14 mouse cellular contexts compared by ENCODE assay signal in genomic region chr13:59363428-59363827, GRCm38 (mm10).
DNase-seq lines count a peak whose midpoint lies in the region.
"Had no signal": no experiment of that assay in that cellular context is flagged by ENCODE, and none has a peak within 500 bp of the region (broad histone marks: within the 10 kb centered on the region; RNA-seq: fewer than 3 reads in every experiment).

No protein-coding gene starts in this region.

- intact Hi-C loops in left cerebral cortex, postnatal 10 days (cut with DNase I): loop anchor here (10.0 kb wide), 1 partner anchor 559 kb away; the partner anchor contains the start of gene Ntrk2

- DNase-seq in left cerebral cortex, postnatal 10 days (ENCODE audit: extremely low spot score in 1 of 2, low spot score in 2 of 2): peak; percentile 34 to 57
- no peak for DNase-seq in left cerebral cortex, adult 11 months (ENCODE audit: low spot score)
- peak; percentile 65 for DNase-seq in right cerebral cortex, postnatal 14 days
- no peak for DNase-seq in right cerebral cortex, postnatal 36 days (ENCODE audit: low spot score in 2 of 2)
- peak; percentile 80 for DNase-seq in R1 (ENCODE audit: low read depth, low spot score)
- DNase-seq in layer of hippocampus, postnatal 14 days (ENCODE audit: low spot score in 2 of 2): peak; percentile 26 to 36
- no peak for DNase-seq in retina, postnatal 1 day
- DNase-seq in urinary bladder, adult 2 months (ENCODE audit: low spot score): no peak
- DNase-seq: cerebellum, adult 8-10 months; gastrocnemius, postnatal 25 days; kidney, adult 18-20 months; lung, adult 2 months; lung, postnatal 4 days; thymus, postnatal 36 days had no signal

Comparison
In these comparisons a context has a peak if more than half of its experiments do, and no peak if none do; other contexts are left out.
1. DNase-seq: peak in left cerebral cortex, postnatal 10 days (2 of 2), right cerebral cortex, postnatal 14 days (single experiment), R1 (single experiment) and layer of hippocampus, postnatal 14 days (2 of 2); none in left cerebral cortex, adult 11 months (single experiment), right cerebral cortex, postnatal 36 days (0 of 2), retina, postnatal 1 day (single experiment) and urinary bladder, adult 2 months (single experiment).